ENCODE assay signal across 9 mouse cellular contexts in genomic region chr19:5822174-5822833, GRCm38 (mm10). TPM values are rescaled to one million over a fixed set of nuclear protein-coding genes. Genes with fewer than 3 reads are reported as not detected.
A peak's percentile ranks its signal among the peaks of the same experiment; 100 is the strongest.
DNase-seq lines count a peak whose midpoint lies in the region; ATAC-seq and TF ChIP-seq lines count a peak whose summit lies in the region.
"Had no signal": no experiment of that assay in that cellular context is flagged by ENCODE, and none has a peak within 500 bp of the region (broad histone marks: within the 10 kb centered on the region; RNA-seq: fewer than 3 reads in every experiment).

No protein-coding gene starts in this region.

- no peak overlapping the region for H3K4me3 ChIP-seq in embryonic facial prominence, embryonic 11.5 days (ENCODE audit: low read depth, low read length)
- H3K4me3 ChIP-seq in hindbrain, embryonic 16.5 days (ENCODE audit: low read length) = no peak overlapping the region
- H3K4me3 ChIP-seq in stomach, postnatal 0 days (ENCODE audit: low read depth, low read length) = no peak overlapping the region
- H3K4me3 ChIP-seq: midbrain, embryonic 12.5 days had no signal

- peaks cover 16% of the 10 kb centered on the region for H3K4me1 ChIP-seq in embryonic facial prominence, embryonic 11.5 days (ENCODE audit: control insufficient read depth, insufficient read depth, low read length)
- H3K4me1 ChIP-seq in hindbrain, embryonic 16.5 days (ENCODE audit: control insufficient read depth, insufficient read depth, low read depth, low read length) = peaks cover 21% of the 10 kb centered on the region
- H3K4me1 ChIP-seq in stomach, postnatal 0 days (replicated peaks; ENCODE audit: control insufficient read depth, insufficient read depth) = peaks cover 8% of the 10 kb centered on the region

- intact Hi-C loops in left cerebral cortex, postnatal 4 days (cut with DNase I) = no loop called here

- ATAC-seq in embryonic facial prominence, embryonic 11.5 days (replicated peaks; ENCODE audit: insufficient number of reproducible peaks, low FRiP score, low TSS enrichment, low read depth) = 0 out of 2 replicates have a peak, but pooled peaks have one; percentile 7
- ATAC-seq in hindbrain, embryonic 16.5 days = no peak
- ATAC-seq in stomach, postnatal 0 days (ENCODE audit: low FRiP score, low TSS enrichment) = no peak
- ATAC-seq in erythroid progenitor cell, adult 5-6 weeks (replicated peaks; ENCODE audit: low FRiP score, poor library complexity, severe bottlenecking) = no peak

- H3K9ac ChIP-seq in embryonic facial prominence, embryonic 11.5 days (replicated peaks; ENCODE audit: low read length) = no peak overlapping the region
- H3K9ac ChIP-seq in hindbrain, embryonic 16.5 days (ENCODE audit: low read depth, low read length) = no peak overlapping the region
- H3K9ac ChIP-seq in stomach, postnatal 0 days (ENCODE audit: low read length) = no peak overlapping the region
- H3K9ac ChIP-seq: midbrain, embryonic 12.5 days had no signal

- 0 out of 2 replicates have a peak overlapping the region, but pooled peaks have one; percentile 8 for H3K27ac ChIP-seq in embryonic facial prominence, embryonic 11.5 days (replicated peaks; ENCODE audit: low read depth, low read length)
- H3K27ac ChIP-seq in hindbrain, embryonic 16.5 days (ENCODE audit: low read depth, low read length) = peak overlapping the region; percentile 20; the same call in 1 of the 2 replicates
- H3K27ac ChIP-seq in stomach, postnatal 0 days (replicated peaks) = peak overlapping the region; percentile 46
- H3K27ac ChIP-seq: midbrain, embryonic 12.5 days had no signal

- no peaks in the 10 kb centered on the region for H3K9me3 ChIP-seq in embryonic facial prominence, embryonic 11.5 days (replicated peaks; ENCODE audit: control insufficient read depth, low read length)
- H3K9me3 ChIP-seq in hindbrain, embryonic 16.5 days (ENCODE audit: control insufficient read depth, low read length) = no peaks in the 10 kb centered on the region
- no peaks in the 10 kb centered on the region for H3K9me3 ChIP-seq in stomach, postnatal 0 days (ENCODE audit: control insufficient read depth, low read length)
- H3K9me3 ChIP-seq: midbrain, embryonic 12.5 days had no signal

- peak overlapping the region; percentile 7; the same call in 1 of the 2 replicates for H3K4me2 ChIP-seq in embryonic facial prominence, embryonic 11.5 days (ENCODE audit: low read depth, low read length)
- H3K4me2 ChIP-seq in hindbrain, embryonic 16.5 days (ENCODE audit: low read length) = no peak overlapping the region
- no peak overlapping the region for H3K4me2 ChIP-seq in stomach, postnatal 0 days (replicated peaks; ENCODE audit: low read depth)
- H3K4me2 ChIP-seq: midbrain, embryonic 12.5 days had no signal

- no peak for TF ChIP-seq CTCF in stomach, postnatal 0 days (IDR thresholded peaks at IDR 0.05; ENCODE audit: low read depth)

- TF ChIP-seq EP300 in stomach, postnatal 0 days (optimal IDR thresholded peaks at IDR 0.05) = no peak

- 23% methylated on average over 12 of the region's 12 CpGs for WGBS in embryonic facial prominence, embryonic 11.5 days
- 33% methylated on average over 12 of the region's 12 CpGs for WGBS in hindbrain, embryonic 16.5 days
- WGBS in stomach, postnatal 0 days = 49% methylated on average over 12 of the region's 12 CpGs

- H3K27me3 ChIP-seq in embryonic facial prominence, embryonic 11.5 days (ENCODE audit: control insufficient read depth, insufficient read depth, low read length) = no peaks in the 10 kb centered on the region
- H3K27me3 ChIP-seq in hindbrain, embryonic 16.5 days (replicated peaks; ENCODE audit: control insufficient read depth, insufficient read depth, low read length) = no peaks in the 10 kb centered on the region
- no peaks in the 10 kb centered on the region for H3K27me3 ChIP-seq in stomach, postnatal 0 days (ENCODE audit: control insufficient read depth, insufficient read depth, low read length)

- no peaks in the 10 kb centered on the region for H3K36me3 ChIP-seq in embryonic facial prominence, embryonic 11.5 days (replicated peaks; ENCODE audit: control insufficient read depth, insufficient read depth, low read depth, low read length)
- H3K36me3 ChIP-seq in hindbrain, embryonic 16.5 days (ENCODE audit: control insufficient read depth, insufficient read depth, low read length) = no peaks in the 10 kb centered on the region
- H3K36me3 ChIP-seq in stomach, postnatal 0 days (ENCODE audit: control insufficient read depth, insufficient read depth, low read length) = no peaks in the 10 kb centered on the region; the same call in 1 of the 2 replicates
- H3K36me3 ChIP-seq: midbrain, embryonic 12.5 days had no signal

- DNase-seq in adrenal gland, adult 2 months = peak; percentile 62
- no peak for DNase-seq in adrenal gland, adult 8-10 months
- peak; percentile 74 for DNase-seq in left cerebral cortex, adult 11 months (ENCODE audit: low spot score)
- DNase-seq in left cerebral cortex, postnatal 4 days = no peak
- peak; percentile 63 for DNase-seq in embryonic facial prominence, embryonic 11.5 days (ENCODE audit: low spot score)
- DNase-seq in stomach, postnatal 0 days (ENCODE audit: low spot score) = no peak

RNA-seq across cellular contexts. Expression of gene Scyl1, which starts 51.1 kb away (rescaled TPM):
- 100 to 1,000 TPM; 106 to 109 TPM for total RNA-seq in adrenal gland, adult 2 months (2021)
- 119 and 125 TPM in 2 replicates for polyA plus RNA-seq in adrenal gland, adult 2 months (2012; rRNA removed)
- 100 to 1,000 TPM; 112 to 147 (median 124) TPM for total RNA-seq in adrenal gland, adult 8-10 months (2022)
- 10 to 100 TPM; 81.7 to 81.8 TPM for total RNA-seq in left cerebral cortex, postnatal 4 days (2021)
- 53.9 and 55.0 TPM in 2 replicates for polyA plus RNA-seq in embryonic facial prominence, embryonic 11.5 days (2014; fragmentation: Nextera tagmentation; extraction: Ambion mirVana)
- 83.2 and 93.9 TPM in 2 replicates for polyA plus RNA-seq in hindbrain, embryonic 16.5 days (2015; fragmentation: Nextera tagmentation; extraction: Ambion mirVana)
- 38.1 and 40.9 TPM in 2 replicates for polyA plus RNA-seq in stomach, postnatal 0 days (2015; fragmentation: Nextera tagmentation; extraction: Ambion mirVana)
- 18.4 and 24.1 TPM in 2 replicates for total RNA-seq in erythroid progenitor cell, adult 5-6 weeks (2015; ENCODE audit: low replicate concordance)
- total RNA-seq in erythroid progenitor cell, adult 5-6 weeks (2017; ENCODE audit: low replicate concordance) = 17.2 and 17.3 TPM in 2 replicates

RNA-seq across cellular contexts. Expression of gene Frmd8, which starts 52.8 kb away (rescaled TPM):
- total RNA-seq in adrenal gland, adult 2 months (2021) = 10 to 100 TPM; 41.2 to 51.4 TPM
- polyA plus RNA-seq in adrenal gland, adult 2 months (2012; rRNA removed) = 27.8 and 36.4 TPM in 2 replicates
- 10 to 100 TPM; 47.6 to 55.2 (median 53.4) TPM for total RNA-seq in adrenal gland, adult 8-10 months (2022)
- 10 to 100 TPM; 12.1 to 13.4 TPM for total RNA-seq in left cerebral cortex, postnatal 4 days (2021)
- 15.8 and 17.6 TPM in 2 replicates for polyA plus RNA-seq in embryonic facial prominence, embryonic 11.5 days (2014; fragmentation: Nextera tagmentation; extraction: Ambion mirVana)
- 18.1 and 20.1 TPM in 2 replicates for polyA plus RNA-seq in hindbrain, embryonic 16.5 days (2015; fragmentation: Nextera tagmentation; extraction: Ambion mirVana)
- 13.8 and 18.8 TPM in 2 replicates for polyA plus RNA-seq in stomach, postnatal 0 days (2015; fragmentation: Nextera tagmentation; extraction: Ambion mirVana)
- total RNA-seq in erythroid progenitor cell, adult 5-6 weeks (2015; ENCODE audit: low replicate concordance) = 3.6 and 9.2 TPM in 2 replicates
- 4.2 and 6.0 TPM in 2 replicates for total RNA-seq in erythroid progenitor cell, adult 5-6 weeks (2017; ENCODE audit: low replicate concordance)

RNA-seq across cellular contexts. Expression of gene Slc25a45, which starts 55.3 kb away (rescaled TPM):
- total RNA-seq in adrenal gland, adult 2 months (2021) = 10 to 100 TPM; 15.5 to 36.2 TPM
- 42.4 and 44.6 TPM in 2 replicates for polyA plus RNA-seq in adrenal gland, adult 2 months (2012; rRNA removed)
- 10 to 100 TPM; 12.8 to 21.7 (median 17.5) TPM for total RNA-seq in adrenal gland, adult 8-10 months (2022)
- 1 to 10 TPM; 1.4 to 2.0 TPM for total RNA-seq in left cerebral cortex, postnatal 4 days (2021)
- 0.87 and 1.1 TPM in 2 replicates for polyA plus RNA-seq in embryonic facial prominence, embryonic 11.5 days (2014; fragmentation: Nextera tagmentation; extraction: Ambion mirVana)
- polyA plus RNA-seq in hindbrain, embryonic 16.5 days (2015; fragmentation: Nextera tagmentation; extraction: Ambion mirVana) = 2.2 and 2.6 TPM in 2 replicates
- polyA plus RNA-seq in stomach, postnatal 0 days (2015; fragmentation: Nextera tagmentation; extraction: Ambion mirVana) = 2.9 and 3.2 TPM in 2 replicates
- 2.9 and 8.8 TPM in 2 replicates for total RNA-seq in erythroid progenitor cell, adult 5-6 weeks (2015; ENCODE audit: low replicate concordance)
- total RNA-seq in erythroid progenitor cell, adult 5-6 weeks (2017; ENCODE audit: low replicate concordance) = 7.2 and 7.8 TPM in 2 replicates

Comparison
In these comparisons a context has a peak if more than half of its experiments do, and no peak if none do; other contexts are left out.
1. DNase-seq: peak in adrenal gland, adult 2 months (single experiment), left cerebral cortex, adult 11 months (single experiment) and embryonic facial prominence, embryonic 11.5 days (single experiment); none in adrenal gland, adult 8-10 months (single experiment), left cerebral cortex, postnatal 4 days (single experiment) and stomach, postnatal 0 days (single experiment).
2. Peak in every context shown above with its lines, with median percentiles within 50 percentile points of each other: H3K27ac ChIP-seq.